Mouse (Mus musculus): ENCODE results near the gene Gmpr2. TPM values are rescaled to one million over a fixed set of nuclear protein-coding genes. Genes with fewer than 3 reads are reported as not detected.

Gmpr2 gene
- polyA plus RNA-seq, 1 experiment, result 21.7 TPM

DNA sequence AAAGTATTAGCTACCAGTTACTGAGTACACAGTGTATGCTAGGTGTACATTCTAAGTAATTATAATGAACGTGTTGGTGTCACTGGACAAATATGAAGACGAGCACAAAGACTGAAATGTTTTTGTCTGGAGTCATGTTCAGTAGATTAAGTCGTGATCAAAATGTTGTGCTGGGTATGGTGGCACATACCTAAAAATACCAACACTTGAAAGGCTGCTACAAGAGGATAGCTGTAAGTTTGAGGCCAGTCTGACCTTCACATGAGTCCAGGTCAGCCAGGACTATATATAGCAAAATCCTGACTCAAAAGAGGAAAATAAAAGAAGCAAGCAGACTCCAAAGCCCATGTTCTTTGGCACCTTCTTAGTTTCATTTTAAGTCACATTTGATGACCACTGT is 14.8 kb upstream of the Gmpr2 start:
- Histone ChIP-seq H3K27ac (ENCODE audit: insufficient read depth, low read depth, low read length) (no peak overlapping the region), H3K27me3 (replicated peaks; ENCODE audit: control insufficient read depth, insufficient read depth, low read length) (no peaks in the 10 kb centered on the region), H3K4me1 (ENCODE audit: control insufficient read depth, insufficient read depth, low read length) (peaks cover 8% of the 10 kb centered on the region; the same call in 1 of the 2 replicates), H3K4me3 (ENCODE audit: insufficient read depth, low read depth, low read length) (no peak overlapping the region), H3K36me3 (ENCODE audit: control insufficient read depth, insufficient read depth, low read length) (no peaks in the 10 kb centered on the region; the same call in 1 of the 2 replicates)
- WGBS, result 82% methylated on average over 3 of the region's 3 CpGs
- no peak for DNase-seq
- TF ChIP-seq POLR2A (IDR thresholded peaks at IDR 0.05; ENCODE audit: low read depth, low read length) (no peak), CTCF (conservative IDR thresholded peaks at IDR 0.05; ENCODE audit: insufficient read depth, insufficient read length, low read depth, low read length) (no peak)

DNA sequence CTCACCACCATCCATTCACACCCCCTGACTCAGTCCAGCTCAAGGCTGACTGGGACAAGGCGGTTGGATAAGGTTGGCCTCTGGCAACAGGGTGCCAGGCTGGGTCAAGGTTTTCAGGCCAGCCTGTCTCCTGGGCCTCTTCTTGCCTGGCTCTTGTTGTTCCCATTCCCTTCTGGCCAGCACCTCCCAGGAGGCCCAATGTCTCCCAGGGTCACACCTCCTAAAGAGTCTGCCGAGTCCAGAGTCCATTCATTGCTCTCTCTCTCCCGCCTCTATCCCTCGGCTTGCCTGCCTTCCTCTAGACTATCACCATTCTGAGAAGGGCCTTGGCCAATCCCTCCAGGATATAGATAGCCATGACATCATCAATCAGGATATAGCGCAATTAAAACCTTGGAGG is 13.7 kb upstream of the Gmpr2 start:
- WGBS, result 60% methylated on average over 5 of the region's 5 CpGs
- no peak overlapping the region for H3K4me3 ChIP-seq (ENCODE audit: insufficient read depth, low read depth, low read length)
- H3K27ac ChIP-seq (ENCODE audit: insufficient read depth, low read depth, low read length), result no peak overlapping the region
- peaks cover 8% of the 10 kb centered on the region; the same call in 1 of the 2 replicates for H3K4me1 ChIP-seq (ENCODE audit: control insufficient read depth, insufficient read depth, low read length)
- no peaks in the 10 kb centered on the region; the same call in 1 of the 2 replicates for H3K36me3 ChIP-seq (ENCODE audit: control insufficient read depth, insufficient read depth, low read length)
- no peak for TF ChIP-seq CTCF (conservative IDR thresholded peaks at IDR 0.05; ENCODE audit: insufficient read depth, insufficient read length, low read depth, low read length)
- TF ChIP-seq POLR2A (IDR thresholded peaks at IDR 0.05; ENCODE audit: low read depth, low read length), result no peak
- peak; percentile 88 for DNase-seq
- H3K27me3 ChIP-seq (replicated peaks; ENCODE audit: control insufficient read depth, insufficient read depth, low read length), result no peaks in the 10 kb centered on the region

DNA sequence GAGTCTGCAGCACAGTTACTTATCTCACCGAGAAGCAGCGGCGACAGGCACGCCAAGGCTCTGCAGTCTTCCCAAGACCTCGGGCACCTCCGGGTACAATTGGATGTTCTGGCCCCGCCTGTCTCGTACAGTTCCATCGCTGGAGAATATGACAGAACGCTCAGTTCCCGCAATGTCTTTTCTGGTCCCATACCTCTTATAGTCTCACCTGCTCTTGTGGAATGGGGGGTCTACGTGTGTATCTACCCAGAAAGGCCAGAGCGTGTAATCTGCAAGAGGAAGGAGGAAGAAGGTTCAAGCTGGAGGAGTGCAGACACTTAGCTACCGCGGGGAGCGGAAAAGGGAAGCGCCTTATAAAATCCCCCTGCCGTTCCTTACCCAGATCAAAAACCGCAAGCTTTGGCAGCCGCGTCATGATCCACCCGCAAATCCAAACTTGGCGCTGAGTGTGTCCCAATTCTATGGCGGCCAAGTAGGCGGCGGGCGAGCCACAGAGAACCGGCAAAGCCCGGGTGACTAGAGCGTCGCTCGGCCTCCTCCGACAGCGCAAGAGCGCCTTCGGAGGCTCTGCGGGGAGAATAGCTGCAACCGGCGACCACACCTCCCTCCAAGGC is 11.7 kb upstream of the Gmpr2 start, which contains the start of gene Mdp1:
Gene Mdp1 (minus strand): TSS at position 549 of the 614 bp plus-strand sequence.
- under 1% methylated on average over 39 of the region's 39 CpGs for WGBS
- no peak within 1 kb of the TSS; the same call in 1 of the 2 replicates for H3K27ac ChIP-seq (ENCODE audit: insufficient read depth, low read depth, low read length)
- TF ChIP-seq POLR2A (IDR thresholded peaks at IDR 0.05; ENCODE audit: low read depth, low read length), result no peak
- TF ChIP-seq CTCF (conservative IDR thresholded peaks at IDR 0.05; ENCODE audit: insufficient read depth, insufficient read length, low read depth, low read length), result peak; percentile 59
- no peaks in the 10 kb centered on the region; the same call in 1 of the 2 replicates for H3K36me3 ChIP-seq (ENCODE audit: control insufficient read depth, insufficient read depth, low read length)
- H3K4me3 ChIP-seq (ENCODE audit: insufficient read depth, low read depth, low read length), result peak within 1 kb of the TSS; percentile 74
- H3K27me3 ChIP-seq (replicated peaks; ENCODE audit: control insufficient read depth, insufficient read depth, low read length), result no peaks in the 10 kb centered on the region
- peak; percentile 84 for DNase-seq
- H3K4me1 ChIP-seq (ENCODE audit: control insufficient read depth, insufficient read depth, low read length), result peaks cover 8% of the 10 kb centered on the region; the same call in 1 of the 2 replicates

DNA sequence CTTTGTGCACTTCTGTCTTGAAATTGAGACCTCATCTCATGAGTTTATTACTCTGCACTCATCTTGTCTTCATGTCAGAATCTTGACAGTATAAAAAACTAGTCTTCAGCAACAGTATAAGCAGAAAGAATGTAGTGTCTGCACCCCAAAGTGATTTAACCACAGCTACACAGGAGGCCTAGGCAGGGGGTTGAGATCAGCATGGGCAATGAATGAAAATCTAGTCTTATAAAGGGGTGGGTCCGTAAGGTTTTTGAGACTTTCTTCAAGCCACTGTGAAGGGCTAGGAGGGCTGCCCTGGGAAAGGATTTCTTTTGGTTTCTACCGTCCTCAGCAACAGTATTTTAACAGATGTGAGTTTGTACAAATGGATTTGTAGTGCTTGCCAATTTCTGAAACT is 11.1 kb upstream of the Gmpr2 start:
- no peaks in the 10 kb centered on the region; the same call in 1 of the 2 replicates for H3K36me3 ChIP-seq (ENCODE audit: control insufficient read depth, insufficient read depth, low read length)
- WGBS, result 59% methylated on average over 2 of the region's 2 CpGs
- no peak for TF ChIP-seq CTCF (conservative IDR thresholded peaks at IDR 0.05; ENCODE audit: insufficient read depth, insufficient read length, low read depth, low read length)
- TF ChIP-seq POLR2A (IDR thresholded peaks at IDR 0.05; ENCODE audit: low read depth, low read length), result no peak
- H3K4me3 ChIP-seq (ENCODE audit: insufficient read depth, low read depth, low read length), result no peak overlapping the region
- no peak for DNase-seq
- no peaks in the 10 kb centered on the region for H3K27me3 ChIP-seq (replicated peaks; ENCODE audit: control insufficient read depth, insufficient read depth, low read length)
- H3K27ac ChIP-seq (ENCODE audit: insufficient read depth, low read depth, low read length), result no peak overlapping the region
- peaks cover 8% of the 10 kb centered on the region; the same call in 1 of the 2 replicates for H3K4me1 ChIP-seq (ENCODE audit: control insufficient read depth, insufficient read depth, low read length)

DNA sequence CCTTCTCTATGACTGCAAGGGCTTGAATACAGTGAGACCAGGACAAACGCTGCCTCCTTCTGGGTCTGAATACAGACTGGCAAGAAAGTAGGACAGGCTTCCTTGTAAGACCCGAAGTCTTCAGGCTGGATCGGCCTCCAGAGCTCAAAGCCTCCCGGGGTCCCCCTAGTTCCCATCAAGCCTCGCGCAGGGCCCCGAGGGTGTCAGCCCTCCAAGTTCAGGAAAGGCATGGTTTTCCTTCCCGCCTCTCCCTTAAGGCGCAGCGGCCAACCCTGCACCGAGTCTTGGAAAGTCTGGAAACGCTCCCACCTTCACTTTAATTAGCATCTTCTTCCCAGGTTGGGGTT is 282 bp upstream of the Gmpr2 start:
- 0% methylated on average over 12 of the region's 12 CpGs for WGBS
- Histone ChIP-seq H3K36me3 (ENCODE audit: control insufficient read depth, insufficient read depth, low read length) (no peaks in the 10 kb centered on the region), H3K27ac (ENCODE audit: insufficient read depth, low read depth, low read length) (peak overlapping the region; percentile 96; the same call in 1 of the 2 replicates), H3K4me3 (ENCODE audit: insufficient read depth, low read depth, low read length) (peak overlapping the region; percentile 79), H3K4me1 (ENCODE audit: control insufficient read depth, insufficient read depth, low read length) (peaks cover 6% of the 10 kb centered on the region; the same call in 1 of the 2 replicates), H3K27me3 (replicated peaks; ENCODE audit: control insufficient read depth, insufficient read depth, low read length) (no peaks in the 10 kb centered on the region)
- DNase-seq, result no peak
- TF ChIP-seq CTCF (conservative IDR thresholded peaks at IDR 0.05; ENCODE audit: insufficient read depth, insufficient read length, low read depth, low read length) (no peak), POLR2A (IDR thresholded peaks at IDR 0.05; ENCODE audit: low read depth, low read length) (no peak)

DNA sequence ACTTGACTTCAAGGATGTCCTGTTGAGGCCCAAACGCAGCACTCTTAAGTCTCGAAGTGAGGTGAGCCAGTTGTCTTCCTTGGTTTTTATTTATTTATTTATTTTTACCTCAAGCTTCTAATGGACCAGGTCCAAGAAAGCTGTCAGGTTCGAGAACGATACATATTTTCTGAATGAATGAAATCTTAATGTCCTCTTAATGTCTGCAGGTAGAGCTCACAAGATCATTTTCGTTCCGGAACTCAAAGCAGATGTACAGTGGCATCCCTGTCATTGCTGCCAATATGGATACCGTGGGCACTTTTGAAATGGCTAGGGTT is 960 bp downstream of the Gmpr2 start:
- peaks cover 6% of the 10 kb centered on the region; the same call in 1 of the 2 replicates for H3K4me1 ChIP-seq (ENCODE audit: control insufficient read depth, insufficient read depth, low read length)
- H3K4me3 ChIP-seq (ENCODE audit: insufficient read depth, low read depth, low read length), result peak overlapping the region; percentile 44
- no peaks in the 10 kb centered on the region for H3K36me3 ChIP-seq (ENCODE audit: control insufficient read depth, insufficient read depth, low read length)
- H3K27me3 ChIP-seq (replicated peaks; ENCODE audit: control insufficient read depth, insufficient read depth, low read length), result no peaks in the 10 kb centered on the region
- WGBS, result 71% methylated on average over 7 of the region's 7 CpGs
- DNase-seq, result no peak
- H3K27ac ChIP-seq (ENCODE audit: insufficient read depth, low read depth, low read length), result no peak overlapping the region; the same call in 1 of the 2 replicates
- TF ChIP-seq CTCF (conservative IDR thresholded peaks at IDR 0.05; ENCODE audit: insufficient read depth, insufficient read length, low read depth, low read length), result no peak

DNA sequence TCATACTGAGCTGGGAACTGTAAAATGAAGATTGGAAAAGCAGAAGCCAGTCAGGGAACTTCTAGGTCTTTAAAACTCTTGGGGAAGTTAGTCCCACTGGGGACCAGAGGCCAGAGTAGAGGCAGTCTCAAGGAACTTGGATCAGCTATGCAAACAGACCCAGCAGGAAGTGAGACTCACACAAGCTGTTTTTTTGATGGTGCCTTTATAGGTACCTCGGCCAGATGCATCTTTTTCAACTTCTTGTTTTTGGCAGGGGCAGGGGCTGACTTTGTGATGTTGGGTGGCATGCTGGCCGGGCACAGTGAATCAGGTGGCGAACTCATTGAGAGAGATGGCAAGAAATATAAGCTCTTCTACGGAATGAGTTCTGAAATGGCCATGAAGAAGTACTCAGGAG is 5.9 kb downstream of the Gmpr2 start:
- H3K27me3 ChIP-seq (replicated peaks; ENCODE audit: control insufficient read depth, insufficient read depth, low read length), result no peaks in the 10 kb centered on the region
- no peak overlapping the region for H3K4me3 ChIP-seq (ENCODE audit: insufficient read depth, low read depth, low read length)
- no peak overlapping the region for H3K27ac ChIP-seq (ENCODE audit: insufficient read depth, low read depth, low read length)
- peaks cover 5% of the 10 kb centered on the region; the same call in 1 of the 2 replicates for H3K4me1 ChIP-seq (ENCODE audit: control insufficient read depth, insufficient read depth, low read length)
- TF ChIP-seq POLR2A (IDR thresholded peaks at IDR 0.05; ENCODE audit: low read depth, low read length) (no peak), CTCF (conservative IDR thresholded peaks at IDR 0.05; ENCODE audit: insufficient read depth, insufficient read length, low read depth, low read length) (no peak)
- 87% methylated on average over 4 of the region's 4 CpGs for WGBS
- DNase-seq, result no peak
- H3K36me3 ChIP-seq (ENCODE audit: control insufficient read depth, insufficient read depth, low read length), result no peaks in the 10 kb centered on the region

All from kidney, adult 2 months (tissue).